Mouse (Mus musculus) heart, embryonic 10.5 days (tissue): ENCODE measurements around the gene Nek5. TPM values are rescaled to one million over a fixed set of nuclear protein-coding genes. Genes with fewer than 3 reads are reported as not detected.

ENCODE experiments used
- DNase-seq: peaks from one replicate; pipeline ENCODE4 v3.0.0-alpha.2; 2017; ENCODE audit warnings: low spot score
- H3K27ac ChIP-seq: fragments of 300-500 bp; sonication (generic); 2 replicates; pipeline ENCODE4 v1.5.1; 2016; ENCODE audit warnings: mild to moderate bottlenecking
- H3K27me3 ChIP-seq: fragments of 300-500 bp; sonication (generic); 2 replicates; pipeline ENCODE4 v1.6.1; 2016; ENCODE audit warnings: mild to moderate bottlenecking; ENCODE audit not compliant: poor library complexity, insufficient read depth, severe bottlenecking
- H3K36me3 ChIP-seq: fragments of 300-500 bp; sonication (generic); 2 replicates; pipeline ENCODE4 v1.6.1; 2016; ENCODE audit warnings: mild to moderate bottlenecking, moderate library complexity
- H3K4me1 ChIP-seq: fragments of 300-500 bp; sonication (generic); 2 replicates; pipeline ENCODE4 v1.6.1; 2016; ENCODE audit warnings: mild to moderate bottlenecking
- H3K4me3 ChIP-seq: fragments of 300-500 bp; sonication (generic); 2 replicates; pipeline ENCODE4 v1.5.1; 2016; ENCODE audit warnings: mild to moderate bottlenecking, moderate library complexity
- H3K9me3 ChIP-seq: fragments of 300-500 bp; sonication (generic); 2 replicates; pipeline ENCODE4 v1.6.1; 2016; ENCODE audit warnings: mild to moderate bottlenecking, moderate library complexity
- WGBS: fragments of 180-500 bp; shearing (Covaris S2); methylation state at CpG from one replicate; pipeline ENCODE4 v1.1.7; 2016; 5-methylcytosine and 5-hydroxymethylcytosine counted together
- polyA plus RNA-seq: library from polyadenylated mRNA; unstranded; fragments of >200 nt; fragmentation: Nextera tagmentation; extraction: Ambion mirVana; gene quantifications from 2 replicates; pipeline ENCODE4 v1.2.1, GENCODE M21; 2016

Gene Nek5
- polyA plus RNA-seq, 1 experiment from 2014 or later, result 0.09 TPM

DNA sequence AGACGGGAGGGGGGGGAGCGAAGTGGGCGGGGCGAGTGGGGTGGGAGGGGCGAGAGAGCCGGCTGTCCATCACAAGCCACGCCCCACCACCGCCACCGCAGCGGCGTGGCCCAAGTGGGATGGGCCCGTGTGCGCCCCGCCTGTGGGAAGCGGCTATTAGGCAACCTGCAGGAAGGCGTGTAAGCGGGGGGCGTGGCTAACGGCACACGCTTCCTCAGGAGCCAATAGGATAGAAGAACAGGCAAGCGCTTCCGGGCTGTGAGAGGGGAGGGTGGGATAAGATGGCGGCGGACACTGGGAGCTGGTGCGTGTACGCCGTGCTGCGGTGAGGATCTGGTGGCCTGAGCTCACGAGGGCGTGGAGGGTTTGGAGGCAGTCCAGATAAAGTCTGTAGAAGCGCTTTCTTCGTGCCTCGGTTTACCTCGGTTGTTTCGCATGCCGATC lies 64.4 kb downstream of the Nek5 start, which contains the start of gene Alg11:
Gene Alg11 (plus strand): TSS at position 276 of the 444 bp plus-strand sequence.
- Histone ChIP-seq H3K4me1 (peaks cover 3% of the 10 kb centered on the region; the same call in 1 of the 2 replicates), H3K27ac (peak within 1 kb of the TSS; percentile 87), H3K36me3 (peaks cover 34% of the 10 kb centered on the region), H3K9me3 (no peaks in the 10 kb centered on the region), H3K27me3 (peaks cover 6% of the 10 kb centered on the region; the same call in 1 of the 2 replicates), H3K4me3 (peak within 1 kb of the TSS; percentile 75)
- under 1% methylated on average over 31 of the region's 36 CpGs for WGBS
- peak; percentile 99 for DNase-seq

DNA sequence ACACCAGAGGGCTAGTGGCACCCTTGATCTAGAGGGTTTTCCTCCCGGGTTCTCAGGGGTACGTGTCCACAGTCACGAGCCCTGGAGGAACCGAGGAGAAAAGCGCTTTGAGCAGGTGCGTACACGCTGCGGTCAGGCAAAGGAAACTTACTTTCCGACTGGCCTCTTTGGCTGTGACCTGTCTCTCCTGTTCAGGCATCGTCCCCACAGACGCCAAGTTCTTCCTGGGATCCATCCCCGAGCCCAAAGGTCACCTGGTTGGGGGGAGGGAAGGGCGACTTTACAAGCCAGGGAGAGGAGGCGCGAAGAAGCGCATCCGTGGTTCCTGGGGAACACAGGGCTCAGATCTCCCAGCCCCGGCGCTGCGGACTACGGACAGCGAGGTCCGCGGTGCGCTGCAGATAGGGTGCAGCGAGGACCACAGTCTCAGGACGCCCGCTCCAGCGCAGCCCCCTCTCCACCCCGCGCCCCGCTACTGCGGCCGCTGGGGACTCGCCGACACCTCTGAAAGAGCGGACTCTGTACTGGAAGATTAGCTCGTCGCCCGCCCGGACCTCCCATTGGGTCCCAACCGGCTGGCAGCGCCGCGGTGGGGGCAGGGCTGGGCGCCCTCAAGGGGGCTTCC lies 64.9 kb downstream of the Nek5 start, which contains the start of gene Atp7b:
Gene Atp7b (minus strand): TSS at position 485 of the 625 bp plus-strand sequence.
- Histone ChIP-seq H3K4me3 (peak within 1 kb of the TSS; percentile 75), H3K27me3 (peaks cover 6% of the 10 kb centered on the region; the same call in 1 of the 2 replicates), H3K9me3 (no peaks in the 10 kb centered on the region), H3K27ac (peak within 1 kb of the TSS; percentile 87), H3K4me1 (peaks cover 3% of the 10 kb centered on the region; the same call in 1 of the 2 replicates), H3K36me3 (peaks cover 29% of the 10 kb centered on the region)
- DNase-seq, result no peak
- under 1% methylated on average over 46 of the region's 46 CpGs for WGBS

GRCm38 (mm10) chr8:22059153-22059738 lies 65.6 kb downstream of the Nek5 start:
- peak overlapping the region; percentile 87 for H3K27ac ChIP-seq
- H3K27me3 ChIP-seq, result peaks cover 6% of the 10 kb centered on the region; the same call in 1 of the 2 replicates
- peak overlapping the region; percentile 75 for H3K4me3 ChIP-seq
- peaks cover 23% of the 10 kb centered on the region for H3K36me3 ChIP-seq
- WGBS, result 45% methylated on average over 11 of the region's 11 CpGs
- H3K4me1 ChIP-seq, result peaks cover 9% of the 10 kb centered on the region; the same call in 1 of the 2 replicates
- no peak for DNase-seq
- H3K9me3 ChIP-seq, result no peaks in the 10 kb centered on the region

- Histone ChIP-seq H3K4me3 (no peak overlapping the region), H3K4me1 (peaks cover 10% of the 10 kb centered on the region; the same call in 1 of the 2 replicates), H3K9me3 (no peaks in the 10 kb centered on the region), H3K27ac (no peak overlapping the region), H3K36me3 (peaks cover 14% of the 10 kb centered on the region), H3K27me3 (peaks cover 6% of the 10 kb centered on the region; the same call in 1 of the 2 replicates)
- no peak for DNase-seq
- WGBS, result 51% methylated on average over 9 of the region's 9 CpGs
These were observed 66.5 kb downstream of the Nek5 start for GRCm38 (mm10) chr8:22058368-22058767.

GRCm38 (mm10) chr8:22056850-22057249 lies 68.0 kb downstream of the Nek5 start:
- no peak overlapping the region for H3K27ac ChIP-seq
- H3K36me3 ChIP-seq, result 0 out of 2 replicates have a peak, but pooled peaks cover under 1% of the 10 kb centered on the region
- no peak overlapping the region for H3K4me3 ChIP-seq
- no peak for DNase-seq
- peaks cover 10% of the 10 kb centered on the region; the same call in 1 of the 2 replicates for H3K4me1 ChIP-seq
- H3K27me3 ChIP-seq, result peaks cover 6% of the 10 kb centered on the region; the same call in 1 of the 2 replicates
- 80% methylated on average over 3 of the region's 3 CpGs for WGBS
- no peaks in the 10 kb centered on the region for H3K9me3 ChIP-seq

GRCm38 (mm10) chr8:22055492-22055877 lies 69.4 kb downstream of the Nek5 start:
- no peaks in the 10 kb centered on the region for H3K36me3 ChIP-seq
- peaks cover 10% of the 10 kb centered on the region; the same call in 1 of the 2 replicates for H3K4me1 ChIP-seq
- 87% methylated on average over 2 of the region's 2 CpGs for WGBS
- no peak overlapping the region for H3K4me3 ChIP-seq
- peaks cover 6% of the 10 kb centered on the region; the same call in 1 of the 2 replicates for H3K27me3 ChIP-seq
- H3K27ac ChIP-seq, result no peak overlapping the region
- DNase-seq, result no peak
- H3K9me3 ChIP-seq, result no peaks in the 10 kb centered on the region

DNA sequence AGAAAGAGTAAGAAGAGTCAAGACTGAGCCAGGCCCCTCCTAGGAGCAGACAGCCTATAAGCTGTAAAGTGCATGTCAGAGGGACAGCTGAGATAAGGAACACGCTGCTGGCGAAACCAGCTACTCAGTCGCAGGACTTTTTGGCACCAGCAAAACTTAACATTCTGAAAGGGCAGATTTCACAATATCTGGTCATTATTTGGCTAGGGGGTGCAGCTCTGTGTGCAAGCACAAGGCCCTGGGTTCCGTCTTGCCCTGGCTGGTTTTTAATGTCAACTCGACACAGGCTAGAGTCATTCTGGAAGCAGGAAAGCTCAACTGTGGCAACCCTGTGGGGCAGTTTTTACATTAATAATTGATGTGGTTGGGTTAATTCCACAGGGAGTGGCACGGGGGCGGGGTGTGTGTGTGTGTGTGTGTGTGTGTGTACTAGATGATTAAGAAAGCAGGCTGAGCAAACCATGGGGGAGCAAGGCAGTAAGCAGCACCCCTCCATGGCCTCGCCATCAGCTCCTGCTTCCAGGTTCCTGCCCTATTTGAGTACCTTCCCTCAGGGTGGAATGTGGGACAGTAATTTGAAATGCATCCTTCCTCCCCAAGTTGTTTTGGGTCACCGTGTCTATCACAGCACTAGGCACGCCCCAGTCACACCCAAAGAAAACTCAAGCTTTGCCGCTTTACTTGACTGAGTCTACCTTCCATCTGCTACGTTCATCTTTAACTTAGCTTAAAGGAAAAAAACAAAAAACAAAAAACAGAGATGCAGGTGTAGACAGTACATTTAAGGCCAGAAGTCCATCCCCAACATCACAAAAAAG lies 70.0 kb downstream of the Nek5 start:
- Histone ChIP-seq H3K27me3 (peaks cover 6% of the 10 kb centered on the region; the same call in 1 of the 2 replicates), H3K9me3 (no peaks in the 10 kb centered on the region), H3K36me3 (no peaks in the 10 kb centered on the region), H3K27ac (no peak overlapping the region), H3K4me1 (peaks cover 10% of the 10 kb centered on the region; the same call in 1 of the 2 replicates), H3K4me3 (0 out of 2 replicates have a peak overlapping the region, but pooled peaks have one; percentile 6)
- DNase-seq, result no peak
- 69% methylated on average over 12 of the region's 12 CpGs for WGBS

DNA sequence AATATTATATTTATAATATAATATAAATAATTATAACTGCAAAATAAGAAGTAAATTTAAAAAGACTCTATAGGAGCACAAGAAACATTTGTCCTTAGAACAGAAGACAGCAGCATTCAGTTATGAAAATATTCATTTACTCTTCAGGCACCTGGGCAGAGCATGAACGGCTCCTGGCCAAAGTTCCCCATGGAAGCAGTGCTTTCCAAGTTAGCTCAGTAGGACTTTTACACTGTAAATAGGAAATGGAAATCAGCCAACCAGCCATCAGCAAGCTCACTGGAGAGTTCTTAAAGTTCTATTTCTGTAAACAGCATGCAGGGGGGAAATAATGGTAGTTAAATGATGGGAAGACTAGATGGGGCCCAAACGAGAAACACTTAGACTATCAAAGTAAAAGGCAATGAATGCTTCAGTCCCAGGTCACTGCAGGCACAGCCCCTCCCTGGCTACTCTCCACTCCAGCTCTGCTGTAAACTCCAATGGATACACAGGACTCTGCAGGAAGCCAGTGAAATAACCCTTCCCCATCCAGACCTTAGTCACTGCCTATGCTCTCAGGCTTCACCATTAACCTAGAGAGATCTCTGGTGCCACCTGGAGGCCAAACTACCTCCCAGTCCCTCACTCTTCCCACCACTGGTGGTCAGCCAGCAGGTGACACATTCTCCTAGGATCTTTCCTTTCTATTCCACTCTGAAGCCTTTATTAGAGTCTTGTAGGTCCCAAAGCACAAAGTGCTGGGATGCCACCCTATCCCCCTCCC lies 77.0 kb downstream of the Nek5 start:
- no peaks in the 10 kb centered on the region for H3K27me3 ChIP-seq
- H3K4me3 ChIP-seq, result no peak overlapping the region
- no peaks in the 10 kb centered on the region for H3K9me3 ChIP-seq
- peaks cover 6% of the 10 kb centered on the region for H3K4me1 ChIP-seq
- no peaks in the 10 kb centered on the region for H3K36me3 ChIP-seq
- no peak for DNase-seq
- WGBS, result 64% methylated on average over 2 of the region's 2 CpGs
- H3K27ac ChIP-seq, result no peak overlapping the region

DNA sequence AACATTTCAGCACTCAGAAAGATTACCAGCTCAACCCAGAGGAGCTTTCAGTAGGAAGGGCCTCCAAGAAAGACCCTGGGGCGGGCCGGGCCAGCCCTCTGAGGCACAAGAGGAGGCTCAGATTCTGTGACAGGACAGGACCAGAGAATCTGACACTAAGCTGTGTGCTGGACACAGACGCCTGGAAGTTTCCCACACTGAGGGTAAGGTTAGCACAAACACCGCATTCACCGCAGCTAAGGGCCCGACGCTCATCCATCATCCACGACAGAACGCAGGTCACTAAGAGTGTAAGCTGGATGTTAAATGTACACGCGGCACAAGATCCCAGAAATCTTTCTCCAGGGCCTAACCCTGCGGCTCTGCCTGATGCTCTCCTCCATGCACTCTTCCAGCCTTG lies 81.1 kb downstream of the Nek5 start:
- no peaks in the 10 kb centered on the region for H3K9me3 ChIP-seq
- 56% methylated on average over 12 of the region's 12 CpGs for WGBS
- no peak overlapping the region for H3K4me3 ChIP-seq
- no peaks in the 10 kb centered on the region for H3K36me3 ChIP-seq
- peak overlapping the region; percentile 42; the same call in 1 of the 2 replicates for H3K27ac ChIP-seq
- no peaks in the 10 kb centered on the region for H3K27me3 ChIP-seq
- H3K4me1 ChIP-seq, result peaks cover 14% of the 10 kb centered on the region
- no peak for DNase-seq

DNA sequence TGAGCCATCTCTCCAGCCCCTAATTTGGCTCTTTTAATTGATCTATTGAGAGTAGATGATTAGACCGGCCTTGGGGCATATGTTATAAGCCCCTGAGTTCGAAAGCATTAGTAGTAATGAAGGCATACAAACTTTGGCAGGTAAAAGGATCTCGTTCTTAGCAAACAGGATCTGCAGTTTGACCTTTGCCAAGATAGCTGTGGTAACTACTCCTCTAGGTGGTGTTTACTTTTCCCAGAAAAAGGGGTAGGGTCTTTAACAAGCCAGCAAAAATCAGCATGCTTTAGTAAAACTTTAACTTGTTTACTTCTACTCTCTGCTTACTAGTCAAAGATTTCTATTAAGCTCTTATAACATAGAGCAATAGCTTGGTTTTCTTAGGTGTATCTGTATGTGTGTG lies 82.3 kb downstream of the Nek5 start:
- no peak for DNase-seq
- 77% methylated on average over 3 of the region's 3 CpGs for WGBS

GRCm38 (mm10) chr8:22040153-22040509 lies 84.7 kb downstream of the Nek5 start:
- Histone ChIP-seq H3K36me3 (no peaks in the 10 kb centered on the region), H3K9me3 (no peaks in the 10 kb centered on the region), H3K4me3 (no peak overlapping the region), H3K27ac (no peak overlapping the region), H3K4me1 (peaks cover 17% of the 10 kb centered on the region), H3K27me3 (no peaks in the 10 kb centered on the region)
- DNase-seq, result no peak
- WGBS, result 55% methylated on average over 6 of the region's 6 CpGs

More for the DNA sequence above, 82.3 kb downstream of the Nek5 start:
- Histone ChIP-seq H3K9me3 (no peaks in the 10 kb centered on the region), H3K4me1 (peaks cover 14% of the 10 kb centered on the region), H3K36me3 (no peaks in the 10 kb centered on the region), H3K27ac (no peak overlapping the region), H3K4me3 (no peak overlapping the region), H3K27me3 (no peaks in the 10 kb centered on the region)
